Mouse (Mus musculus): ENCODE results near the gene Hfm1.

DNA sequence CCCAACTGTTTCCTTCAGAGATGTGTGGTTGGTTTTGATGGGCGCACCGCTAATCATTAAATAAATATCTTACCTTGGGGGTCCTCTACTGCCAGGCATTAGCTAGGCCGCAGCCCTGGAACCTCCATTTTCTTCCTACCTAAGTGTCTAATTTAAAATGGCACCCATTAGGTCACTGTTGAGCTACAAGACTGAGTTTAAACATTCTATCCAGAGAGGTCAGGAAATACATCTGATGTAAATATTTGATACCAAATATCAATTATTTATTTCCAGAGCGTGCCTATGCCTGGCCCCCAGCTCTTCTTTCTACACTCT, 207 bp upstream of the Hfm1 start:
- no peak for TF ChIP-seq POLR2A (IDR thresholded peaks at IDR 0.05; ENCODE audit: control insufficient read depth, extremely low read depth, insufficient read depth, low read length, poor library complexity)
- TF ChIP-seq CTCF (IDR thresholded peaks at IDR 0.05; ENCODE audit: borderline replicate concordance, control insufficient read depth, extremely low read depth, insufficient read depth, low read length, poor library complexity), result no peak

All from thymus, adult 2 months (tissue).